Mouse (Mus musculus) limb, embryonic 12.5 days (tissue): ENCODE measurements around the gene B2m. TPM values are rescaled to one million over a fixed set of nuclear protein-coding genes. Genes with fewer than 3 reads are reported as not detected.

ENCODE experiments used
- ATAC-seq: fragments of 200-750 bp; cut with Nextera tagmentation; 2 replicates; pipeline ENCODE4 v1.8.0; 2017; ENCODE audit warnings: low read depth, moderate TSS enrichment; ENCODE audit not compliant: insufficient number of reproducible peaks, insufficient read depth, low FRiP score, low TSS enrichment
- H3K27ac ChIP-seq: fragments of 300-500 bp; sonication (generic); 2 replicates; pipeline ENCODE4 v1.5.1; 2016; ENCODE audit warnings: mild to moderate bottlenecking, moderate library complexity
- H3K27me3 ChIP-seq: fragments of 300-500 bp; sonication (generic); 2 replicates; pipeline ENCODE4 v1.6.1; 2016; ENCODE audit warnings: mild to moderate bottlenecking, moderate library complexity
- H3K36me3 ChIP-seq: fragments of 300-500 bp; sonication (generic); 2 replicates; pipeline ENCODE4 v1.6.1; 2016; ENCODE audit warnings: mild to moderate bottlenecking, moderate library complexity
- H3K4me1 ChIP-seq: fragments of 300-500 bp; sonication (generic); replicated peaks from 2 replicates; pipeline ENCODE4 v1.6.1; 2016
- H3K4me2 ChIP-seq: fragments of 300-500 bp; sonication (generic); 2 replicates; pipeline ENCODE4 v1.6.1; 2016; ENCODE audit warnings: mild to moderate bottlenecking, moderate library complexity
- H3K4me3 ChIP-seq: fragments of 300-500 bp; sonication (generic); replicated peaks from 2 replicates; pipeline ENCODE4 v1.5.1; 2016; ENCODE audit warnings: mild to moderate bottlenecking
- H3K9ac ChIP-seq: fragments of 300-500 bp; sonication (generic); replicated peaks from 2 replicates; pipeline ENCODE4 v1.6.1; 2016; ENCODE audit warnings: mild to moderate bottlenecking, moderate library complexity
- H3K9me3 ChIP-seq: fragments of 300-500 bp; sonication (generic); 2 replicates; pipeline ENCODE4 v1.6.1; 2016; ENCODE audit warnings: mild to moderate bottlenecking, moderate library complexity
- WGBS: fragments of 180-500 bp; shearing (Covaris S2); methylation state at CpG from one replicate; pipeline ENCODE4 v1.1.7; 2016; 5-methylcytosine and 5-hydroxymethylcytosine counted together
- polyA plus RNA-seq: library from polyadenylated mRNA; unstranded; fragments of >200 nt; fragmentation: Nextera tagmentation; extraction: Ambion mirVana; gene quantifications from 2 replicates; pipeline ENCODE4 v1.2.1, GENCODE M21; 2016

Gene B2m
- polyA plus RNA-seq, 1 experiment from 2014 or later: 135 TPM

GRCm38 (mm10) chr2:122151221-122151620 is 3.7 kb downstream of the B2m start:
- Histone ChIP-seq H3K9me3 (no peaks in the 10 kb centered on the region), H3K4me1 (no peaks in the 10 kb centered on the region; the same call in 1 of the 2 replicates), H3K9ac (no peak overlapping the region), H3K27ac (no peak overlapping the region), H3K27me3 (no peaks in the 10 kb centered on the region), H3K4me3 (no peak overlapping the region), H3K4me2 (no peak overlapping the region), H3K36me3 (peaks cover 20% of the 10 kb centered on the region; the same call in 1 of the 2 replicates)
- no peak for ATAC-seq
- 100% methylated on average over 1 of the region's 1 CpGs for WGBS

DNA sequence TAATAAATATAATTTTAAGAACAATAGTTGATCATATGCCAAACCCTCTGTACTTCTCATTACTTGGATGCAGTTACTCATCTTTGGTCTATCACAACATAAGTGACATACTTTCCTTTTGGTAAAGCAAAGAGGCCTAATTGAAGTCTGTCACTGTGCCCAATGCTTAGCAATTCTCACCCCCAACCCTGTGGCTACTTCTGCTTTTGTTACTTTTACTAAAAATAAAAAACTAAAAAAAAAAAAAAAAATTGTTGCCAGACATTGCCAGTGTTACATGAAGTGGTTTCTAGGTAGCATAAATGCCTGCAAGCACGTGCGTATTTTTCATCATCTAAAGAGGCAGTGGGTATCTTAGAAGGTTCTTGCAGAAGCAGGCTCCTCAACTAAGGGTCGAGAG is 5.4 kb downstream of the B2m start:
- no peak overlapping the region for H3K4me3 ChIP-seq
- no peaks in the 10 kb centered on the region for H3K9me3 ChIP-seq
- 81% methylated on average over 3 of the region's 3 CpGs for WGBS
- ATAC-seq: no peak
- no peak overlapping the region for H3K9ac ChIP-seq
- H3K36me3 ChIP-seq: peaks cover 20% of the 10 kb centered on the region; the same call in 1 of the 2 replicates
- H3K4me1 ChIP-seq: no peaks in the 10 kb centered on the region; the same call in 1 of the 2 replicates
- no peak overlapping the region for H3K27ac ChIP-seq
- H3K4me2 ChIP-seq: no peak overlapping the region
- H3K27me3 ChIP-seq: no peaks in the 10 kb centered on the region

GRCm38 (mm10) chr2:122153681-122154365 is 6.3 kb downstream of the B2m start:
- no peaks in the 10 kb centered on the region; the same call in 1 of the 2 replicates for H3K4me1 ChIP-seq
- no peak overlapping the region for H3K9ac ChIP-seq
- no peak overlapping the region for H3K4me3 ChIP-seq
- H3K27ac ChIP-seq: no peak overlapping the region
- H3K36me3 ChIP-seq: peaks cover 20% of the 10 kb centered on the region; the same call in 1 of the 2 replicates
- no peaks in the 10 kb centered on the region for H3K27me3 ChIP-seq
- no peak for ATAC-seq
- H3K9me3 ChIP-seq: no peaks in the 10 kb centered on the region
- 85% methylated on average over 7 of the region's 7 CpGs for WGBS
- no peak overlapping the region for H3K4me2 ChIP-seq

DNA sequence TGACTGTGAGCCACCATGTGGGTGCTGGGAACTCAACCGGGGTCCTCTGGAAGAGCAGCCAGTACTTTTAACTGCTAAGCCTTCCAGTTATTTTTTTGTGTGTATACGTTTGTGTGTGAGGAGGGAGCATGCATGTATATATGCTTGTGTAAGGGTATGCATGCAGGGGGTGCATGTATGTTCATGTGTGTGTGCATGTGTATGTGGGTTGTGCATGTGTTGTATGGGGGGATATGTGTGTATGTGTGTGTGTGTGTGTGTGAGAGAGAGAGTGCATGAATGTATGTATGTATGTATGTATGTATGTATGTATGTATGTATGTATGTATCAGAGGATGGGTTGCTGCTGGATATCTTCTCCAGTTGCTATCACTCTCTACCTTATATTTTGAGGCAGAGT is 7.0 kb downstream of the B2m start:
- Histone ChIP-seq H3K9ac (no peak overlapping the region), H3K9me3 (no peaks in the 10 kb centered on the region), H3K4me1 (no peaks in the 10 kb centered on the region), H3K27ac (no peak overlapping the region), H3K4me3 (no peak overlapping the region), H3K27me3 (no peaks in the 10 kb centered on the region), H3K36me3 (peaks cover 20% of the 10 kb centered on the region; the same call in 1 of the 2 replicates), H3K4me2 (no peak overlapping the region)
- ATAC-seq: no peak
- 94% methylated on average over 2 of the region's 2 CpGs for WGBS

- H3K9ac ChIP-seq: no peak overlapping the region
- H3K9me3 ChIP-seq: no peaks in the 10 kb centered on the region
- 78% methylated on average over 2 of the region's 2 CpGs for WGBS
- H3K4me2 ChIP-seq: no peak overlapping the region
- H3K4me3 ChIP-seq: no peak overlapping the region
- H3K27ac ChIP-seq: no peak overlapping the region
- H3K36me3 ChIP-seq: peaks cover 20% of the 10 kb centered on the region; the same call in 1 of the 2 replicates
- no peaks in the 10 kb centered on the region for H3K27me3 ChIP-seq
- no peak for ATAC-seq
- H3K4me1 ChIP-seq: no peaks in the 10 kb centered on the region
Measured at GRCm38 (mm10) chr2:122155292-122155691, 7.8 kb downstream of the B2m start.

DNA sequence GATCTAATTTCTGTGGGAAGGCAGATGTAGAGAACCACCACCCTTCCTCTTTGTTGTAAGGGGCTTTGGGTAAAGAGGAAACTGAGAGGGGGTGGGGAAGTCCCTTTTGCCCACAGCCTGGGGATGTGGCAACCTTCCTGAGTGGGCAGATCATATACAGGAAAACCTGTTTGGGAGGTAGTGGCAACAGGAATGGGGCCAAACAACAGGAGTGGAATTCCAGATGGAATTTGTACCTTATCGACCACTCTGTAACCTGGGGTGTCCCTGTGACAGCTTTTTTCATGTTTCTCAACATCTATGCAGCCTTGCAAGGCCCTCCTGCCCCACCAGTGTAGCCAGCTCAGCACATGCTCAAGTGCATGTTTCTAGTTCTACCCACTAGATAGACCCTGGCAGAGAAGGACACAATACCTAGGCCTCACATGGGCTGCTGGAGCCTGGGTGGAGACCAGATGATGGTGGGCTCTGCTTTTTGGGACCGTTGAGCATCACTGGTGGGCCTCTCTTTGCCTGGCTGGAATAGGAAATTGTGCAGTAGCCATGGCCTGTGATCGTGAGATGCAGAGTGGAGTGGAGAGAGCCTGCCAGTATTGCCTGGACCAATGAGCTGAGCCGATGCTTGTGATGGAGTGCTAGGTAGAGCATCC is 8.7 kb downstream of the B2m start:
- H3K36me3 ChIP-seq: peaks cover 17% of the 10 kb centered on the region; the same call in 1 of the 2 replicates
- no peak overlapping the region for H3K4me2 ChIP-seq
- no peaks in the 10 kb centered on the region for H3K4me1 ChIP-seq
- no peak for ATAC-seq
- H3K9ac ChIP-seq: no peak overlapping the region
- H3K4me3 ChIP-seq: no peak overlapping the region
- H3K9me3 ChIP-seq: no peaks in the 10 kb centered on the region
- no peaks in the 10 kb centered on the region for H3K27me3 ChIP-seq
- WGBS: 95% methylated on average over 4 of the region's 4 CpGs
- no peak overlapping the region for H3K27ac ChIP-seq

DNA sequence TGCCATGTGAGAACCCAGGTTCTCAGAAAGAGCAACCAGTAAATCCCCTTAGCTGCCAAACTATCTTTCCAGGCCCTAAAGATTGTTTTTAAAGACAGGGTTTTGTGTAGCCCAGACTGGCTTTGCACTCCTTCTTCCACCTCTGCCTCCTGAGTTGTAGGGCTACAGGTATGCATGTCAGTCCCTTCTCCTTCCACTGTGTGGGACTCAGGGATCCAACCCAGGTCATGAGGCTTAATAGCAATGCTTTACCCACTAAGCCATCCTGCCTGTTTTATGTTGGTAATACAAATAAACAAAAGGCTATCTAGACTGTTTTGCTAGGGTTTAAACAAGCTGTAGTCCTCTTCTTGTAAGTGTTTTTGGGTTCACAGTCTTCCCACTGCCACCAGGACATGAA is 10.1 kb downstream of the B2m start:
- Histone ChIP-seq H3K36me3 (peaks cover 9% of the 10 kb centered on the region; the same call in 1 of the 2 replicates), H3K4me1 (0 out of 2 replicates have a peak, but pooled peaks cover 2% of the 10 kb centered on the region), H3K27ac (no peak overlapping the region), H3K27me3 (no peaks in the 10 kb centered on the region), H3K4me2 (no peak overlapping the region), H3K9me3 (no peaks in the 10 kb centered on the region), H3K9ac (no peak overlapping the region), H3K4me3 (no peak overlapping the region)
- ATAC-seq: no peak

DNA sequence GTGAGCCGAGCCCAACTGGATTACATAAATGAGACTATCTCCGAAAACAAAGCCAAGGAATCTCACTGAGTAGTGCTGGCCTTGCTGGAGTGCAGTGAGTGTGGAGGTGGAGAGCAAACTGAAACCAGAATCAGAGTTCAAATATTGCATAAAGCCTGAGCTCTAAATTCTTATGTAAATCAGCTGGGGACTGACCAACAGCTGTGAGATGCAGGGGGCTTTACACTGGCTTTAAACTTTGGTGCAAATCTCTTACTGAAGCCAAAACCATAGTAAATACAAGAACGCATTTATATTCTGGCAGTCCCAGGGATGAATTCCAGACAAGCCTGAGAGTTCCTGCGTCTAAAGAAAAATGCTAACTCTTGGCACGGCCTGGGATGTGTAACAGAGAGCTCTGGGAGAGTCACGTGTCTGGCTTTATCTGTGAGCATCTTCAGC is 10.9 kb downstream of the B2m start:
- Histone ChIP-seq H3K4me1 (0 out of 2 replicates have a peak, but pooled peaks cover 2% of the 10 kb centered on the region), H3K4me2 (no peak overlapping the region), H3K4me3 (no peak overlapping the region), H3K27ac (no peak overlapping the region), H3K9ac (no peak overlapping the region), H3K27me3 (no peaks in the 10 kb centered on the region), H3K9me3 (no peaks in the 10 kb centered on the region), H3K36me3 (peaks cover 9% of the 10 kb centered on the region; the same call in 1 of the 2 replicates)
- WGBS: 65% methylated on average over 6 of the region's 6 CpGs
- ATAC-seq: no peak

DNA sequence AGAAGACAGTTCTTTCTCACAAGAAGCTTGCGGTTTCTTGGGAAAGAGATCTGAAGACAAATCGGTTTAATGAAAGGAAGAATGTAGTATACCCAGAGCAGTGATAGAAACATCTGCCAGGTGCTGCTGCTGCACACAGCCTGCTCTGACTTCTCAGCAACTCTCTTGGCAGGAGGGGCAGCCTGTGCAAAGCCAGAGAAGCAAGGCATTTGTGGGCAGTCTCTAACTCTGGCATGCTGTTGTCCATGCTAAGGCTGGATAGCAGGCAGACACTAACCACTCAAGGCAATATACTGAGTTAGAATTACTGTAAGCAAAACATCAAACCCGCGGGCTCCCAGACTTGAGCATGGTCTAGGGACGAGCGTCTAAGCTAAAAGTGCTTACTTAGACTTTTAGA is 12.2 kb downstream of the B2m start:
- 81% methylated on average over 6 of the region's 6 CpGs for WGBS
- H3K4me1 ChIP-seq: peaks cover 10% of the 10 kb centered on the region; the same call in 1 of the 2 replicates
- H3K9me3 ChIP-seq: no peaks in the 10 kb centered on the region
- H3K9ac ChIP-seq: no peak overlapping the region
- peaks cover 4% of the 10 kb centered on the region; the same call in 1 of the 2 replicates for H3K36me3 ChIP-seq
- ATAC-seq: no peak
- H3K4me3 ChIP-seq: no peak overlapping the region
- H3K27ac ChIP-seq: no peak overlapping the region
- H3K27me3 ChIP-seq: no peaks in the 10 kb centered on the region
- H3K4me2 ChIP-seq: no peak overlapping the region

DNA sequence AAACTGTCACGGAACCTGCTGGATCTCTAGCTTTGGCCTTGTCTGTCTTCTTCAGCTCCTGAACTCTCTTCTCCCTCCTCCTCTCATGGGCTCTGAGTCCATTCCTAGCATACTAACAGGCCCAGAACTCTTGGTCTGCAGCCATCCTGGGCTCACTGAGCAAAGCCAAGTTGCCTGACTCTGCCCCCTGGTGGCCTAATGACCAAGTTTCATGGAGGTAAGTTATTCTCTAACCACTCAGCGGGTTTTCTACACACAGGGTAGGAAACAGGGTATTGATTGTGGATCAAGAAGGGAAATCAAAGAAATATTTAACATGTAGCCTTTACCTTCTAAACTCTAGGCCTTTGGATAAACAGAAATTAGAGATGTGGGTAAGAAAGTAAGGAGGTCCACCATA is 13.2 kb downstream of the B2m start, which contains the start of gene Trim69:
Trim69 (plus strand) TSS at position 21 of the 400 bp plus-strand sequence.
- peaks cover 10% of the 10 kb centered on the region; the same call in 1 of the 2 replicates for H3K4me1 ChIP-seq
- no peak for ATAC-seq
- H3K9ac ChIP-seq: no peak within 1 kb of the TSS
- H3K4me2 ChIP-seq: no peak within 1 kb of the TSS
- H3K4me3 ChIP-seq: no peak within 1 kb of the TSS
- H3K27ac ChIP-seq: no peak within 1 kb of the TSS
- H3K27me3 ChIP-seq: no peaks in the 10 kb centered on the region
- H3K36me3 ChIP-seq: no peaks in the 10 kb centered on the region
- WGBS: 44% methylated on average over 2 of the region's 2 CpGs
- H3K9me3 ChIP-seq: no peaks in the 10 kb centered on the region

DNA sequence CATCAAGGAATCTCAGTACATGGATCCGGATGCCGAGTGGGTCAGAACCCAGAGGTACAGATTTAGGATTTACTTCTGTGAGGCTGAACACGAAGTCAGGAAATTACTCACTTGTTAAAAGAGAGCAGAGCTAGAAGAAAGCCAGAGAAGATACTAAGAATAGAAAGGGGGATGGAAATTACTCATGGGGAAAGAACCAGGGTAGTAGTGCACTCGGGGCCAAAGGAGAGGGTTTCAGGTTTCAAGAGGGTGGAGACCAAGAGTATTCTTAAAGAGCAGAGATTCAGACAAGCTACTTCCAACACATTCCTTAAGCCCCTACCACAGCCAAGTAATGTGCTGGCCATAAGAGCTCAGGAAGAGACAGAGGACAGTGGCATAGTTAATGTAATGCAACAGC is 14.1 kb downstream of the B2m start:
- H3K36me3 ChIP-seq: no peaks in the 10 kb centered on the region
- H3K9ac ChIP-seq: no peak overlapping the region
- no peaks in the 10 kb centered on the region for H3K27me3 ChIP-seq
- ATAC-seq: no peak
- WGBS: 50% methylated on average over 4 of the region's 4 CpGs
- no peak overlapping the region for H3K4me3 ChIP-seq
- H3K4me1 ChIP-seq: peaks cover 10% of the 10 kb centered on the region; the same call in 1 of the 2 replicates
- H3K9me3 ChIP-seq: no peaks in the 10 kb centered on the region
- H3K27ac ChIP-seq: no peak overlapping the region
- no peak overlapping the region for H3K4me2 ChIP-seq
